Mouse (Mus musculus) lung, embryonic 14.5 days (tissue): ENCODE data around the gene Stx17. TPM values are rescaled to one million over a fixed set of nuclear protein-coding genes. Genes with fewer than 3 reads are reported as not detected.

ENCODE experiments used
- ATAC-seq: fragments of 200-750 bp; cut with Nextera tagmentation; 2 replicates; pipeline ENCODE4 v1.8.0; 2017; ENCODE audit warnings: mild to moderate bottlenecking, moderate TSS enrichment, moderate library complexity; ENCODE audit not compliant: insufficient read depth
- DNase-seq: peaks from one replicate; pipeline ENCODE4 v3.0.0-alpha.2; 2015
- H3K27ac ChIP-seq: fragments of 300-500 bp; sonication (generic); 2 replicates; pipeline ENCODE4 v1.5.1; 2014; ENCODE audit warnings: low read depth, mild to moderate bottlenecking, moderate library complexity
- H3K27me3 ChIP-seq: fragments of 300-500 bp; sonication (generic); 2 replicates; pipeline ENCODE4 v1.6.1; 2014; ENCODE audit warnings: low read length, control low read depth; ENCODE audit not compliant: insufficient read depth
- H3K36me3 ChIP-seq: fragments of 300-500 bp; sonication (generic); 2 replicates; pipeline ENCODE4 v1.6.1; 2014; ENCODE audit warnings: control low read depth; ENCODE audit not compliant: insufficient read depth
- H3K4me1 ChIP-seq: fragments of 300-500 bp; sonication (generic); 2 replicates; pipeline ENCODE4 v1.6.1; 2014; ENCODE audit warnings: antibody characterized with exemption, control low read depth; ENCODE audit not compliant: insufficient read depth
- H3K4me2 ChIP-seq: fragments of 300-500 bp; sonication (generic); 2 replicates; pipeline ENCODE4 v1.6.1; 2014; ENCODE audit warnings: mild to moderate bottlenecking
- H3K4me3 ChIP-seq: fragments of 300-500 bp; sonication (generic); 2 replicates; pipeline ENCODE4 v1.5.1; 2014; ENCODE audit warnings: low read depth, low read length
- H3K9ac ChIP-seq: fragments of 300-500 bp; sonication (generic); 2 replicates; pipeline ENCODE4 v1.6.1; 2014
- H3K9me3 ChIP-seq: fragments of 300-500 bp; sonication (generic); 2 replicates; pipeline ENCODE4 v1.6.1; 2016; ENCODE audit warnings: low read depth, low read length, control low read depth
- CTCF ChIP-seq: IDR thresholded peaks from 2 replicates; pipeline ENCODE4 v1.5.1; 2016; ENCODE audit warnings: antibody characterized with exemption, low read depth
- WGBS: fragments of 180-500 bp; shearing (Covaris S2); extraction: QIAGEN DNeasy Blood & Tissue Kit; methylation state at CpG from one replicate; pipeline ENCODE4 v1.1.7; 2014; 5-methylcytosine and 5-hydroxymethylcytosine counted together
- polyA plus RNA-seq: library from polyadenylated mRNA; unstranded; fragments of >200 nt; fragmentation: Nextera tagmentation; extraction: Ambion mirVana; gene quantifications from 2 replicates; pipeline ENCODE4 v1.2.1, GENCODE M21; 2014

Stx17 gene
- polyA plus RNA-seq, 1 experiment from 2014 or later = 31.8 TPM

GRCm38 (mm10) chr4:48160386-48160785 lies 35.7 kb downstream of the Stx17 start:
- WGBS = 72% methylated on average over 4 of the region's 4 CpGs

GRCm38 (mm10) chr4:48163851-48164250 lies 39.1 kb downstream of the Stx17 start:
- Histone ChIP-seq H3K4me1 (no peaks in the 10 kb centered on the region), H3K4me2 (no peak overlapping the region), H3K36me3 (peaks cover 17% of the 10 kb centered on the region), H3K27me3 (no peaks in the 10 kb centered on the region), H3K27ac (no peak overlapping the region), H3K4me3 (no peak overlapping the region), H3K9ac (no peak overlapping the region), H3K9me3 (no peaks in the 10 kb centered on the region)
- no peak for ATAC-seq
- WGBS = 71% methylated on average over 5 of the region's 5 CpGs
- TF ChIP-seq CTCF = no peak
- no peak for DNase-seq

More at GRCm38 (mm10) chr4:48160386-48160785, 35.7 kb downstream of the Stx17 start:
- ATAC-seq (no peak), DNase-seq (no peak)
- Histone ChIP-seq H3K4me3 (no peak overlapping the region), H3K4me2 (no peak overlapping the region), H3K27me3 (no peaks in the 10 kb centered on the region), H3K4me1 (no peaks in the 10 kb centered on the region), H3K9ac (no peak overlapping the region), H3K36me3 (peaks cover 8% of the 10 kb centered on the region), H3K27ac (no peak overlapping the region), H3K9me3 (no peaks in the 10 kb centered on the region)
- TF ChIP-seq CTCF = no peak

GRCm38 (mm10) chr4:48175666-48176065 lies 51.0 kb downstream of the Stx17 start:
- Histone ChIP-seq H3K27me3 (no peaks in the 10 kb centered on the region), H3K36me3 (no peaks in the 10 kb centered on the region), H3K4me3 (no peak overlapping the region), H3K9ac (no peak overlapping the region), H3K27ac (no peak overlapping the region), H3K4me1 (no peaks in the 10 kb centered on the region), H3K9me3 (no peaks in the 10 kb centered on the region), H3K4me2 (no peak overlapping the region)
- ATAC-seq = 0 out of 2 replicates have a peak, but pooled peaks have one; percentile 56
- no peak for TF ChIP-seq CTCF
- DNase-seq = peak; percentile 46
- 77% methylated on average over 3 of the region's 3 CpGs for WGBS

GRCm38 (mm10) chr4:48180922-48181321 lies 56.2 kb downstream of the Stx17 start:
- no peaks in the 10 kb centered on the region for H3K27me3 ChIP-seq
- ATAC-seq (no peak), DNase-seq (no peak)
- no peaks in the 10 kb centered on the region for H3K4me1 ChIP-seq
- TF ChIP-seq CTCF = no peak
- no peak overlapping the region for H3K4me2 ChIP-seq
- no peak overlapping the region for H3K9ac ChIP-seq
- peaks cover 17% of the 10 kb centered on the region; the same call in 1 of the 2 replicates for H3K36me3 ChIP-seq
- no peaks in the 10 kb centered on the region for H3K9me3 ChIP-seq
- H3K27ac ChIP-seq = no peak overlapping the region
- H3K4me3 ChIP-seq = no peak overlapping the region
- 31% methylated on average over 2 of the region's 2 CpGs for WGBS

- Histone ChIP-seq H3K4me1 (no peaks in the 10 kb centered on the region), H3K4me3 (no peak overlapping the region), H3K9ac (no peak overlapping the region), H3K4me2 (no peak overlapping the region), H3K9me3 (no peaks in the 10 kb centered on the region), H3K36me3 (peaks cover 17% of the 10 kb centered on the region; the same call in 1 of the 2 replicates), H3K27ac (no peak overlapping the region), H3K27me3 (no peaks in the 10 kb centered on the region)
- DNase-seq = no peak
- ATAC-seq = no peak
- no peak for TF ChIP-seq CTCF
- 76% methylated on average over 6 of the region's 6 CpGs for WGBS
Measured at GRCm38 (mm10) chr4:48181366-48181765, 56.7 kb downstream of the Stx17 start.

- no peak for DNase-seq
- Histone ChIP-seq H3K4me3 (no peak overlapping the region), H3K27ac (no peak overlapping the region), H3K27me3 (no peaks in the 10 kb centered on the region), H3K9ac (no peak overlapping the region), H3K4me1 (no peaks in the 10 kb centered on the region), H3K4me2 (no peak overlapping the region), H3K9me3 (no peaks in the 10 kb centered on the region), H3K36me3 (peaks cover 17% of the 10 kb centered on the region; the same call in 1 of the 2 replicates)
- TF ChIP-seq CTCF = no peak
- 89% methylated on average over 8 of the region's 8 CpGs for WGBS
- no peak for ATAC-seq
Measured at GRCm38 (mm10) chr4:48182115-48182806, 57.5 kb downstream of the Stx17 start.

- WGBS = 82% methylated on average over 3 of the region's 3 CpGs
- no peak overlapping the region for H3K4me2 ChIP-seq
- no peak for DNase-seq
- no peak overlapping the region for H3K27ac ChIP-seq
- no peak overlapping the region for H3K9ac ChIP-seq
- no peak for ATAC-seq
- H3K9me3 ChIP-seq = no peaks in the 10 kb centered on the region
- no peak overlapping the region for H3K4me3 ChIP-seq
- TF ChIP-seq CTCF = peak; percentile 36
- H3K27me3 ChIP-seq = no peaks in the 10 kb centered on the region
- H3K36me3 ChIP-seq = 0 out of 2 replicates have a peak, but pooled peaks cover 7% of the 10 kb centered on the region
- H3K4me1 ChIP-seq = no peaks in the 10 kb centered on the region
Measured at GRCm38 (mm10) chr4:48197925-48198324, 73.2 kb downstream of the Stx17 start.
